Mouse (Mus musculus): ENCODE measurements around the gene Zfp46. TPM values are rescaled to one million over a fixed set of nuclear protein-coding genes. Genes with fewer than 3 reads are reported as not detected.
A peak's percentile ranks its signal among the peaks of the same experiment; 100 is the strongest.

The Zfp46 gene
- 13.0 TPM for polyA plus RNA-seq (2021)

GRCm38 (mm10) chr4:136284455-136284854 is at the start of gene Zfp46:
Gene Zfp46, plus strand, starts transcription at chr4:136284683.
- DNase-seq (ENCODE audit: low read depth, low spot score) (no peak), ATAC-seq (no peak)
- in situ Hi-C loops (cut with MboI; ENCODE audit: low pct_unique_long_range_greater_than_20kb), result no loop called here
- no peak for TF ChIP-seq CTCF (IDR thresholded peaks at IDR 0.05)
- no peaks in the 10 kb centered on the region for H3K27me3 ChIP-seq
- ChIA-PET POLR2A (no interaction called here), CTCF (no interaction called here)

- TF ChIP-seq CTCF (IDR thresholded peaks at IDR 0.05), result no peak
- in situ Hi-C loops (cut with MboI; ENCODE audit: low pct_unique_long_range_greater_than_20kb), result no loop called here
- CTCF ChIA-PET, result interaction anchor here (2.0 kb wide), 1 partner anchor 36 kb away, joined by 7 read pairs; no protein-coding TSS in a partner anchor
- POLR2A ChIA-PET, result interaction anchor here (0.6 kb wide), 1 partner anchor 34 kb away, joined by 3 read pairs; no protein-coding TSS in a partner anchor
- no peak for DNase-seq (ENCODE audit: low read depth, low spot score)
- no peak for ATAC-seq
- no peaks in the 10 kb centered on the region for H3K27me3 ChIP-seq
Observed at GRCm38 (mm10) chr4:136238669-136239068, 45.8 kb upstream of the Zfp46 start.

GRCm38 (mm10) chr4:136239111-136239510 is 45.4 kb upstream of the Zfp46 start:
- in situ Hi-C loops (cut with MboI; ENCODE audit: low pct_unique_long_range_greater_than_20kb), result no loop called here
- DNase-seq (ENCODE audit: low read depth, low spot score) (no peak), ATAC-seq (no peak)

DNA sequence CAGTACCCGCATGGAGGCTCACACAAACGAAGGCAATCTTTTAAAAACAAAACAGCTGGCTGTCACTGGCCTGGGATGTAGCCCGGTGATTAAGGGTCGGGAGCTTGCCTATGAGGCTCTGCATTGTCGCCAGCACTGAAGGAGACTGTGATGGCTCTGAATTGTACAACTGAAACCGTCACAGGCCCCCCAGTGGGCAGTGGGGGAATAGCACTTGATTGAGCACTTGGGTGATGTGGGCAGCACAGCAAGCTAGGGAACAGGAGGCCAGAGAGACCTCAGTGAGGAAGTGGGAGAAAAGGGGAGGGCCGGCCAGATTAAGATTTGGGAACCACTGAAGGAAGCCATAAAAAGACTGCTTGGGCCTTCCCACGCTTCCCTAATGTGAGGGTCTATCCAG is 44.9 kb upstream of the Zfp46 start:
- H3K27me3 ChIP-seq, result no peaks in the 10 kb centered on the region
- in situ Hi-C loops (cut with MboI; ENCODE audit: low pct_unique_long_range_greater_than_20kb), result loop anchor here (5.0 to 10.0 kb wide), 2 partner anchors 37 to 75 kb away; no protein-coding TSS in a partner anchor
- TF ChIP-seq CTCF (IDR thresholded peaks at IDR 0.05), result no peak
- CTCF ChIA-PET, result interaction anchor here (1.1 to 2.0 kb wide), 5 partner anchors 21 to 39 kb away, joined by 4 to 7 read pairs (median 4); no protein-coding TSS in a partner anchor
- POLR2A ChIA-PET, result no interaction called here
- ATAC-seq (peak; percentile 39), DNase-seq (ENCODE audit: low read depth, low spot score) (no peak)

More at GRCm38 (mm10) chr4:136239111-136239510, 45.4 kb upstream of the Zfp46 start:
- ChIA-PET POLR2A (interaction anchor here (0.6 kb wide), 1 partner anchor 34 kb away, joined by 3 read pairs; no protein-coding TSS in a partner anchor), CTCF (interaction anchor here (1.1 to 2.0 kb wide), 5 partner anchors 22 to 38 kb away, joined by 4 to 7 read pairs (median 4); no protein-coding TSS in a partner anchor)
- TF ChIP-seq CTCF (IDR thresholded peaks at IDR 0.05), result no peak
- no peaks in the 10 kb centered on the region for H3K27me3 ChIP-seq

DNA sequence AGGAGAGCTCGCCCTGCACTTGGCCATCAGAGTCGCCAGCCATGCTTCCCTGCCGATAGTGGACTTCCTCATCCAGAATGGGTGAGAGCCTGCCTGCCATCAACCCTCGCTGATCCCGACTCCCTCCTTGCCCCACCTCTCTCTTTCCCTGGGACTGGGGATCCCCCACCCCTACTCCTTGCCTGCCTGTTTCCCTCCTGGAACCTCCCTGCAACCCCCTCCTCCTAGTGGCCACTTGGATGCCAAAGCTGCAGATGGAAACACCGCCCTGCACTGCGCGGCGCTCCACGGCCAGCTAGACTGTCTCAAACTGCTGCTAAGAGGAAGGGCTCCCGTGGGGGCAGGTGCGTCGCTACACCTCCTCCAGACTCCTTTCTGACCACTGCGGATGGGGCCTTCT is 44.4 kb upstream of the Zfp46 start:
- DNase-seq (ENCODE audit: low read depth, low spot score) (no peak), ATAC-seq (no peak)
- ChIA-PET POLR2A (no interaction called here), CTCF (interaction anchor here (1.1 to 2.0 kb wide), 5 partner anchors 21 to 39 kb away, joined by 4 to 7 read pairs (median 4); no protein-coding TSS in a partner anchor)
- in situ Hi-C loops (cut with MboI; ENCODE audit: low pct_unique_long_range_greater_than_20kb), result loop anchor here (5.0 to 10.0 kb wide), 2 partner anchors 38 to 75 kb away; no protein-coding TSS in a partner anchor
- no peaks in the 10 kb centered on the region for H3K27me3 ChIP-seq
- no peak for TF ChIP-seq CTCF (IDR thresholded peaks at IDR 0.05)

DNA sequence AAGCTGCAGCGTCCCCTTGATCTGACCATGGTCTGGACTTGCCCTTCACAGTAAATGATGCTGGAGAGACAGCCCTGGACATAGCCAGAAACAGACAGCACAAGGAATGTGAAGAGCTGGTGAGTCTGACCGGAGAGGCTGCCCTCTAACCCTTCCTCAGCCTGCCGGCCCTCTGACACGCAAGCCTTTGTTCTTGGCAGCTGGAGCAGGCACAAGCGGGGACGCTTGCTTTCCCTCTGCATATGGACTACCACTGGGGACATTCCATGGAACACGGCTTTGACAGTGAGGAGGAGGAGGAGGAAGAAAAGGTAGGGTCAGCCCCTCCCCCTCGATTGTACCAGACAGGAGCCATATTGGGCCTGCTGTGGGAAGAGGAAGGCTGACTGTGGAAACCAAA is 43.5 kb upstream of the Zfp46 start:
- in situ Hi-C loops (cut with MboI; ENCODE audit: low pct_unique_long_range_greater_than_20kb), result loop anchor here (5.0 to 10.0 kb wide), 2 partner anchors 39 to 76 kb away; no protein-coding TSS in a partner anchor
- DNase-seq (ENCODE audit: low read depth, low spot score) (no peak), ATAC-seq (no peak)
- CTCF ChIA-PET, result interaction anchor here (1.3 kb wide), 1 partner anchor 34 kb away, joined by 3 read pairs; the partner anchor contains the start of gene Asap3
- no peak for TF ChIP-seq CTCF (IDR thresholded peaks at IDR 0.05)
- POLR2A ChIA-PET, result no interaction called here
- no peaks in the 10 kb centered on the region for H3K27me3 ChIP-seq

- DNase-seq (ENCODE audit: low read depth, low spot score) (no peak), ATAC-seq (no peak)
- no peaks in the 10 kb centered on the region for H3K27me3 ChIP-seq
- in situ Hi-C loops (cut with MboI; ENCODE audit: low pct_unique_long_range_greater_than_20kb), result loop anchor here (5.0 to 10.0 kb wide), 2 partner anchors 40 to 77 kb away; no protein-coding TSS in a partner anchor
- ChIA-PET POLR2A (interaction anchor here (0.6 kb wide), 1 partner anchor 23 kb away, joined by 3 read pairs; no protein-coding TSS in a partner anchor), CTCF (interaction anchor here (0.9 to 1.3 kb wide), 2 partner anchors 36 to 42 kb away, joined by 3 read pairs; partner anchors contain the start of gene Asap3)
- no peak for TF ChIP-seq CTCF (IDR thresholded peaks at IDR 0.05)
Observed at GRCm38 (mm10) chr4:136242065-136242703, 42.3 kb upstream of the Zfp46 start.

- no peaks in the 10 kb centered on the region for H3K27me3 ChIP-seq
- in situ Hi-C loops (cut with MboI; ENCODE audit: low pct_unique_long_range_greater_than_20kb), result loop anchor here (5.0 to 10.0 kb wide), 2 partner anchors 40 to 78 kb away; no protein-coding TSS in a partner anchor
- CTCF ChIA-PET, result interaction anchor here (1.0 kb wide), 1 partner anchor 82 kb away, joined by 3 read pairs; no protein-coding TSS in a partner anchor
- no peak for DNase-seq (ENCODE audit: low read depth, low spot score)
- ATAC-seq, result no peak
- POLR2A ChIA-PET, result interaction anchor here (0.6 kb wide), 1 partner anchor 23 kb away, joined by 3 read pairs; no protein-coding TSS in a partner anchor
- TF ChIP-seq CTCF (IDR thresholded peaks at IDR 0.05), result no peak
Observed at GRCm38 (mm10) chr4:136242728-136243127, 41.8 kb upstream of the Zfp46 start.

GRCm38 (mm10) chr4:136244208-136244607 is 40.3 kb upstream of the Zfp46 start:
- ChIA-PET POLR2A (no interaction called here), CTCF (no interaction called here)
- no peak for ATAC-seq
- H3K27me3 ChIP-seq, result no peaks in the 10 kb centered on the region
- TF ChIP-seq CTCF (IDR thresholded peaks at IDR 0.05), result no peak
- in situ Hi-C loops (cut with MboI; ENCODE audit: low pct_unique_long_range_greater_than_20kb), result loop anchor here (5.0 to 10.0 kb wide), 2 partner anchors 42 to 79 kb away; no protein-coding TSS in a partner anchor
- no peak for DNase-seq (ENCODE audit: low read depth, low spot score)

DNA sequence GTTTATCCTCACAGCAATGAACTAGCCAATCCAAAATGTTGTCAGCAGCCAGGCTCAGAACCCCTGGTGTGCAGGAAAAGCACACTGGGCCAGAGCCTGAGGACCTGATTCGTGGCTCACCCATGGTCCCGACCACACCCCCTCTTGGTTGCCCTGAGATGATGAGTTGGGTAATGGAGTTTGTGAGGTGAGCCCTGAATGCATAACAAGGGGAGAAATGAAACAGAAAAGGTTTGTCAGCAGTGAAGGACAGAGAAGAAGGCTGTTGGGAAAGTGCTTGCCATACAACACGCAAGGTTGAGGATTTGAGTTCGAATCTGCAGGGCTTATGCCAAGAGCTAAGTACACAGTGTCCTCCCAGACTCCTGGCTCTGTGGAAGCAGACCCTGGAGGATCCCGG is 38.8 kb upstream of the Zfp46 start:
- H3K27me3 ChIP-seq, result no peaks in the 10 kb centered on the region
- ChIA-PET POLR2A (no interaction called here), CTCF (no interaction called here)
- ATAC-seq (no peak), DNase-seq (ENCODE audit: low read depth, low spot score) (no peak)
- in situ Hi-C loops (cut with MboI; ENCODE audit: low pct_unique_long_range_greater_than_20kb), result loop anchor here (10.0 kb wide), 1 partner anchor 81 kb away; no protein-coding TSS in a partner anchor
- no peak for TF ChIP-seq CTCF (IDR thresholded peaks at IDR 0.05)

- CTCF ChIA-PET, result no interaction called here
- in situ Hi-C loops (cut with MboI; ENCODE audit: low pct_unique_long_range_greater_than_20kb), result loop anchor here (10.0 kb wide), 1 partner anchor 82 kb away; no protein-coding TSS in a partner anchor
- ATAC-seq, result no peak
- POLR2A ChIA-PET, result no interaction called here
- H3K27me3 ChIP-seq, result no peaks in the 10 kb centered on the region
- DNase-seq (ENCODE audit: low read depth, low spot score), result no peak
- TF ChIP-seq CTCF (IDR thresholded peaks at IDR 0.05), result no peak
Observed at GRCm38 (mm10) chr4:136246568-136246969, 37.9 kb upstream of the Zfp46 start.

Data from Patski (cell line).